Mouse (Mus musculus) left cerebral cortex, postnatal 10 days (tissue): ENCODE results near the gene Abcf2. TPM values are rescaled to one million over a fixed set of nuclear protein-coding genes. Genes with fewer than 3 reads are reported as not detected.
A peak's percentile ranks its signal among the peaks of the same experiment; 100 is the strongest.

Experiments used
- DNase-seq, 2 experiments: peaks; one replicate each; pipeline ENCODE4 v3.0.0; 2021 to 2022; ENCODE audit warnings: low spot score in 2 of 2, mixed read lengths in 1 of 2; ENCODE audit errors: extremely low spot score in 1 of 2
- intact Hi-C: fragments of 180-260 bp; cut with DNase I; formaldehyde crosslinking; loops from one replicate; pipeline ENCODE4 v1.15.1; 2025
- total RNA-seq, 2 experiments: library from RNA; stranded (reverse); gene quantifications; 2 replicates each; pipeline ENCODE4 v1.2.3; 2021

Abcf2 gene
- total RNA-seq, 2 experiments from 2014 or later: 56.0 to 58.9 TPM

DNA sequence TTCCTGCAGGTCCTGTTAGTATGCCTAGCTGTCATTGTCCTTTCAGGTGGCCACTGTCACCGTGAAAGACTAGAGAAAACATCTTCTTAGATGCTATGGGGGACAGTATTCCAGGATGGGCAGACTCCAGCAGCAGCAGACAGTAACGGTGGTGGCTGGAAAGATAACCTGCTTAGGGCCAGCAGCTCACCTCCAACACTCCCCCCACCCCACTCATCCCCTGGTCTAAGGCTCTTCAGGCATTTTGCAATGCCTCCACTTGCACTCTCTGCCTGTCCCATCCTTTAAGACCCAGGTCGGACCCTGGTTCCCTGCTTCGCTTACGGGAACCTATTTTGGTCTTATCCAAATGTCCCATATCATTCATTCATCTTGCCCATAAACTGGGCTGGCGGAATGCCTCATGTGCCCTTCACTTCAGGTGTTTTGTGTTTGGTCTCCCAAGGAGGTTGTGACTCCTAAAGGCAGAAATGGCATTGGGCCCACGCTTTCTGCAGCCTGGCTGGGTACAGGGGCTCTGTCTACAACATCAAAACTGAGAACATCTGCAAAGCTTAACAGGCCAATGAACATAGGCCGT lies 26.3 kb upstream of the Abcf2 start:
- intact Hi-C loops: no loop called here
- peak in 1 of 2 experiments; percentile 29 for DNase-seq

DNA sequence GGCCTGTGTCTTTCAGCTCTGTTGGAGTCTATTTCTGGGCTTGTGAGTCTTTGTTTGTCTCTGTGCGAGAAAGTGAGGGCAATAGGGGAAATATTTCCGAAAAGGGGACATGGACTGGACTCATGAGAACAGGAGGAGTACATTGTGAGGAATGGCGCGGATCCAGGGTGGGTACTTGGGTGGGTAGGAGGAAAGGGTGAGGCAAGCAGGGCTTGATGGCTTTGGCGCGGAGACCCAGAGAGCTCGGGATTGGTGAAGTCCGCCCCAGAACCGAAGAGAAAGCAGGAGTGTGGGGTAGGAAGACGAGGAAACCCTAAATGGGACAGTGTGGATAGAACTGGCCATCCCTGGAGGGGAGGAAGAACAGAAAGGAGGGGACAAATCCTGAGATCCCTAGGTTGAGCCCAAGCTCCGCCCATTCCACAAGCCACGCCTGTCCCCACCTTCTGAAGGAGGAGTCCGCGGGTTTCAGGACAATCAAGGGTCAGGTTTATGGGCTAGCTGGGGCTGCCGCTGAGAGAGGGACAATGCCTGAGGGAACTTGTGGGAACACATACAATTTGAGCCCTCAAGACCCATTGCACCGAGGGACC lies 25.6 kb upstream of the Abcf2 start:
- intact Hi-C loops: no loop called here
- peak in 1 of 2 experiments; percentile 86 for DNase-seq

GRCm38 (mm10) chr5:24601911-24602750 lies 24.9 kb upstream of the Abcf2 start:
- intact Hi-C loops: no loop called here
- DNase-seq: peak in 1 of 2 experiments; percentile 85

- DNase-seq: peak in 1 of 2 experiments; percentile 54
- intact Hi-C loops: no loop called here
These were observed 24.0 kb upstream of the Abcf2 start for GRCm38 (mm10) chr5:24601071-24601835.

DNA sequence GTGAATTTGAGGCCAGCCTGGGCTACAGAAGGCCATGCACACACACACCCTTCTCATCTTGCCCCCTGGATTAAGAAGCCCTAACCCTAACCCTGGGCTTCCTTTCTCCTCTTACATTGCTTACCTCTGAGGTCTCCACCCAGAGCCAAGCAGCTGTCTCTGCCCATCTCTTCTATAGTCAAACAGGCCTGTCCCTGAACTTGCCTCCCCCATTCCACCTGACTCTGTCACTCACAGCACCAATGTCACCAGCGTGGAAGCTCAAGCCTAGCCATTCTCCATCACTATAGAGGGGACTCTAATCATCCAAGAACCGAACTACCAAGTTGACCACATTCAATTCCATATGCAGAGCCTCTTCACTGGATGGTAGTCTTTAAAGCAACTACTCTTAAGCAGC lies 23.0 kb upstream of the Abcf2 start:
- DNase-seq: no peak
- intact Hi-C loops: no loop called here

GRCm38 (mm10) chr5:24599137-24599536 lies 21.9 kb upstream of the Abcf2 start:
- intact Hi-C loops: loop anchor here (5.0 kb wide), 1 partner anchor 53 kb away; no protein-coding TSS in a partner anchor
- peak in 1 of 2 experiments; percentile 23 for DNase-seq

GRCm38 (mm10) chr5:24598570-24599006 lies 21.3 kb upstream of the Abcf2 start:
- intact Hi-C loops: loop anchor here (5.0 kb wide), 1 partner anchor 54 kb away; no protein-coding TSS in a partner anchor
- peak in 1 of 2 experiments; percentile 81 for DNase-seq

GRCm38 (mm10) chr5:24597901-24598569 lies 20.8 kb upstream of the Abcf2 start:
- peak in 1 of 2 experiments; percentile 30 for DNase-seq
- intact Hi-C loops: loop anchor here (5.0 kb wide), 1 partner anchor 54 kb away; no protein-coding TSS in a partner anchor

DNA sequence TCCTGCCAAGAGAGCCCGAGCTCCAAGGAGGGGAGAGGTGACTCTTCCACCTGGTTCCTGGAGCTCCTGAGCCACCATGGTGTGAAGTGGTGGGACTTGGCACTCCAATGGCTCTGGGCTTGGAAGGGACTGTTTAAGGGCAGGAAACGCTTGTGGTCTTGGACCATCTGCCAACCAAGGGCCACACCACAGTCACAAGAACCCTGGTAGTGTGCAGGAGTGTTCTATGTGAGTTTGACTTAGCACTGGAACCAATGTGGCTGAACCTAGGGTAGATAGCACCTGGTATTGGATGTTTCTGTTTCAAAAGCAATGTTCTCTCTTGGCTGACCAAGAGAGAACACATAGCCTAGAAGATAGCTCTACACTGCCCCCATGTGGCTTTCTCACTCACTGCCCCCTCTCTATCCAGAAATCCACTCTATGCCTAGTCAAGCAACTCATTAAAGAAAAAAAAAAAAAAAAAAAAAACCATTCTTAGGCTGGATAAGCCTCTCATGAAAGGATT lies 20.0 kb upstream of the Abcf2 start:
- intact Hi-C loops: loop anchor here (5.0 kb wide), 1 partner anchor 55 kb away; no protein-coding TSS in a partner anchor

DNA sequence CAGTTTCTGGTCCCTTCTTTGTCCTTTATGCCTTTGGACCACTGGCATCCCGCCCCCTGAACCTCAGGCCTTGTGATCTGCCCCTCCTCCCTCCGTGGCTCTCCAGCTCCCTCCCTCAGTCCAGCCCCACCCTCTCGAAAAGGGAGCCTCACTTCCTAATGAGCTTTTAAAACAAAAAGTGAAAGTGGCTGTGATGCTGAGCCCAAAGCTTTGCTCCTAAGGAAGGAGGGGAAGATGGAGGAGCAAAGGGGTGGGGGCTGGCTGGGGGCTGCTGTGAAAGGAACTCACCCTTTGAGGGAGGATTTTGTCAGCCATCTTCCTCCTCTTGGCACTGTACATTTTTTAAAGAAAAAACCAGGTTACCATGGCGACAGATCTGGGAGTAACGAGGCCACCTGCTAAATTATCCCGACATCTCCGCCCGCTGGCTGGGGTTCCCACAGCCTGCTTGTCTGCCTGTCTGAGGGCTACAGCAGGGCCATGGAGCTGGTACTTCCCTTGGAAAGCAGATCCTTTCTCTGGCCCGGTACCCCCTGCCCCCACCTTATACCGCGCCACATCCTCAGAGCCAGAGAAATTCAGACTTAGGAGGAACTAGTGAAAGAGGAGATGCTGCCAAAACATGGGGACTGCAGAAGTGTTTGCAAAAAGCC lies 19.4 kb upstream of the Abcf2 start:
- DNase-seq: peak; percentile 72 to 87
- intact Hi-C loops: loop anchor here (5.0 kb wide), 1 partner anchor 56 kb away; no protein-coding TSS in a partner anchor

More for the DNA sequence above, 20.0 kb upstream of the Abcf2 start:
- peak; percentile 80 to 83 for DNase-seq

DNA sequence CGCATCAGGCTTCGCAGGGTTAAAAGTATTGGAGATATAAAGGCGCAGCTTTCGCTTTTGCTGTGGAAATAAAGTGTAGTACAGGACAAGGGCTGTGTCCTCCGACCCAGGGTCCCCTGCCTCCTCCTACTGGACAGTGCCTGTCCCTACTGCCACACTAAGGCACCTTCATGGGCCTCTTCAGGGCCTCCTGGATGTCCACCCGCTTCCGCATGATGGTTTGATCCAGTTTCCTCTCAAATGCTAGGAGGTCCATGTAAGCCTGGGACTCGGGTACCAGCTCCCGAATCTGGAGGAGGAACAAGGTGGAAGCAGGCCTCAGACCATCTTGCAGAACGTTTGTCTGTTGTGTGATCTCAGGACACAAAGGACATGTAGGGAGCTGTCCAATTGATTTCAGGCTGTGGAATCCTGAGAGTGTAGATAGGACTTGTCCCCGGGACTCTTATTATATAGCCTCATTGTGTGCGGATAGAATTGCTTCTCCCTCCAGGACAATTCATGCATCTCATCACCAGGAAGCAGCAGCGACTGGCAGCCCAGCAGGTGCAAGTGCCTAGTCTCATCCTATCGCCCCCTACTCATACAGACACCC lies 18.6 kb upstream of the Abcf2 start:
- intact Hi-C loops: loop anchor here (5.0 kb wide), 1 partner anchor 56 kb away; no protein-coding TSS in a partner anchor
- DNase-seq: no peak

DNA sequence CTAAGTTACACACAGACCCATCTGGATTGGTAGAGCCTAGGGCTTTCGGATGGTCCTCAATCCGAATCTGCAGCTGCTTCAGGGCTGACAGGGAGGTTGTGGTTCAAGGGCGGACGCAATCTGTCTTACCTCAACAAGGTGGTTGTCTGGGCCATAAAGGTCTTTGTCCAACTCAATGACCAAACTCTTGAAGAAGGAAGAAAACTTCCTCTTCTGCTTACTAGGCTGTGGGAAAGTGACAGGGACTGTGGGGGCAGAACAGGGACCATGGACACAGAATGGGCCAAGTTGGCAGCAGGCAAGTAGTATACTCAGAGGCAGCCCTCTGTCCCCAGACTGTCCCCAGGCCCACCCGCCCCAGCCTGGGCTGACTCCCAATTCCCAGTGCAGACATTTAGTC lies 18.0 kb upstream of the Abcf2 start:
- intact Hi-C loops: loop anchor here (5.0 kb wide), 1 partner anchor 57 kb away; no protein-coding TSS in a partner anchor
- no peak for DNase-seq

DNA sequence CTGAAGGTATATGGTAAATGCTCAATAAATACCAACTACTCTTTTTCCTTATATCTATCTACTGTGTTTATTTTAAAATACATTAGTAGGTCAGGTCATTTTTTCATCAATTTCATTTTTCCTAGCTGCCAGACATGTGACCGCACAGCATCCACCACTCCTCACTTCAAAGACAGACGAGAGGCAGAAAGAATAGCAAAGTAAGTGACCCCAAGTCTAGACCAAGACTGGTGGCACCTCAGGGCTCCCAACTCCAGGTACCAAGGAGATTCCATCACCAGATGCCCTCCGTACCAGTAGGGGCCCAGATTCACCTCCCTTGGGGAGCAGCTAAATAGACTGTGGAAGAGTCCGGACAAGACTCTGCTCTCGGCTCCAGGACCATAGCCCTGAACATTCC lies 17.1 kb upstream of the Abcf2 start:
- intact Hi-C loops: no loop called here

GRCm38 (mm10) chr5:24593928-24594327 lies 16.7 kb upstream of the Abcf2 start:
- intact Hi-C loops: no loop called here
- no peak for DNase-seq

More for the DNA sequence above, 17.1 kb upstream of the Abcf2 start:
- DNase-seq: no peak

- intact Hi-C loops: no loop called here
These were observed 16.0 kb upstream of the Abcf2 start for GRCm38 (mm10) chr5:24593230-24593629.

GRCm38 (mm10) chr5:24592471-24593160 lies 15.3 kb upstream of the Abcf2 start:
- no peak for DNase-seq
- intact Hi-C loops: no loop called here

More at GRCm38 (mm10) chr5:24593230-24593629, 16.0 kb upstream of the Abcf2 start:
- DNase-seq: no peak
